Comparison of ENCODE assay signal across 17 mouse cellular contexts in the genomic region with DNA sequence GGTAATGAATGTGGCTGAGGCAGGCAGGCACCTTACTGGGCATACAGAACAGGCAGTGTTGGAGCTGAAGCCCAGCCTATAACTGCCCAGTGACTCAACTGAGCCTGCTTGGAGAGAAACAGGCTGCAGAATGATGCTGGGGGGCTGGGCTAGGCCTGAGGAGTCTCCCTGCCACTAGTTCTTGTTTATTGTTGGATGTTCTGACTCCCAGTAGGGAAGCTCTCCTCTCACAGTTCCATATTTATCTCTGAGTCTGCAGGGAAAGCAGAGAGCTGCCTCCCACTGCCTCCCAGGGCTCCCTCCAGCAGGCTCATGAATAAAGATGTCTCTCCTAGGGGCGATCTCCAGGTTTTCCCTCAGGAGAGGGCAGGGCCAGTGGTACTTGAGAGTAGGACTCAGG.
DNase-seq lines count a peak whose midpoint lies in the region; ATAC-seq lines count a peak whose summit lies in the region.
"Had no signal": no experiment of that assay in that cellular context is flagged by ENCODE, and none has a peak within 500 bp of the region (broad histone marks: within the 10 kb centered on the region; RNA-seq: fewer than 3 reads in every experiment).

No protein-coding gene starts in this region.

- H3K27me3 ChIP-seq in hindbrain, embryonic 15.5 days: no peaks in the 10 kb centered on the region
- no peaks in the 10 kb centered on the region for H3K27me3 ChIP-seq in hindbrain, embryonic 11.5 days (ENCODE audit: control insufficient read depth, insufficient read depth, low read length)
- H3K27me3 ChIP-seq in limb, embryonic 10.5 days (ENCODE audit: low read depth, poor library complexity, severe bottlenecking): no peaks in the 10 kb centered on the region
- H3K27me3 ChIP-seq: heart, embryonic 13.5 days; limb, embryonic 12.5 days had no signal

- ATAC-seq in hindbrain, embryonic 15.5 days (ENCODE audit: low FRiP score, low read depth): 0 out of 2 replicates have a peak, but pooled peaks have one; percentile 21
- no peak for ATAC-seq in hindbrain, embryonic 11.5 days (ENCODE audit: low FRiP score)
- ATAC-seq: hindbrain, embryonic 16.5 days had no signal

- H3K4me3 ChIP-seq in hindbrain, embryonic 15.5 days: no peak overlapping the region
- H3K4me3 ChIP-seq in hindbrain, embryonic 11.5 days (ENCODE audit: low read depth, low read length): no peak overlapping the region
- no peak overlapping the region for H3K4me3 ChIP-seq in limb, embryonic 10.5 days
- H3K4me3 ChIP-seq: heart, embryonic 13.5 days; limb, embryonic 12.5 days had no signal

- no peaks in the 10 kb centered on the region for H3K9me3 ChIP-seq in hindbrain, embryonic 15.5 days
- no peaks in the 10 kb centered on the region for H3K9me3 ChIP-seq in hindbrain, embryonic 11.5 days (ENCODE audit: control insufficient read depth, low read length)
- H3K9me3 ChIP-seq in limb, embryonic 10.5 days (replicated peaks): no peaks in the 10 kb centered on the region
- H3K9me3 ChIP-seq: G1E; heart, embryonic 13.5 days; limb, embryonic 12.5 days had no signal

- H3K36me3 ChIP-seq in hindbrain, embryonic 15.5 days: no peaks in the 10 kb centered on the region
- H3K36me3 ChIP-seq in hindbrain, embryonic 11.5 days (ENCODE audit: control insufficient read depth, insufficient read depth, low read length): no peaks in the 10 kb centered on the region
- no peaks in the 10 kb centered on the region for H3K36me3 ChIP-seq in limb, embryonic 10.5 days
- H3K36me3 ChIP-seq: G1E; heart, embryonic 13.5 days; limb, embryonic 12.5 days had no signal

- H3K4me2 ChIP-seq in hindbrain, embryonic 15.5 days: no peak overlapping the region
- H3K4me2 ChIP-seq in hindbrain, embryonic 11.5 days (replicated peaks; ENCODE audit: low read depth, low read length): no peak overlapping the region
- H3K4me2 ChIP-seq: heart, embryonic 13.5 days; limb, embryonic 12.5 days had no signal

- no peak for DNase-seq in hindbrain, embryonic 11.5 days (ENCODE audit: low spot score)
- DNase-seq in brain, adult 2 months (ENCODE audit: low read depth, low spot score): peak; percentile 90
- peak; percentile 49 for DNase-seq in layer of hippocampus, adult 9-11 months
- peak; percentile 75 to 77 for DNase-seq in right cerebral cortex, adult 2 months (ENCODE audit: low spot score in 2 of 2)
- no peak for DNase-seq in embryo, embryonic 10.5 days (ENCODE audit: low spot score)
- DNase-seq in limb, embryonic 10.5 days (ENCODE audit: low spot score): no peak
- no peak for DNase-seq in thymus, adult 18-20 months
- DNase-seq: B cell, adult 2 months; cerebellum, adult 8-10 months; gastrocnemius, postnatal 36 days; kidney, adult 8-10 months had no signal

- no peak overlapping the region for H3K9ac ChIP-seq in hindbrain, embryonic 15.5 days
- no peak overlapping the region for H3K9ac ChIP-seq in hindbrain, embryonic 11.5 days (ENCODE audit: low read depth, low read length)
- H3K9ac ChIP-seq: heart, embryonic 13.5 days; limb, embryonic 12.5 days had no signal

- H3K27ac ChIP-seq in hindbrain, embryonic 15.5 days (replicated peaks): no peak overlapping the region
- no peak overlapping the region for H3K27ac ChIP-seq in hindbrain, embryonic 11.5 days (ENCODE audit: low read depth, low read length)
- H3K27ac ChIP-seq in limb, embryonic 10.5 days: no peak overlapping the region
- H3K27ac ChIP-seq: heart, embryonic 13.5 days; limb, embryonic 12.5 days; macrophage had no signal

- 0% methylated on average over 1 of the region's 1 CpGs for WGBS in hindbrain, embryonic 15.5 days
- 6% methylated on average over 1 of the region's 1 CpGs for WGBS in hindbrain, embryonic 11.5 days
- WGBS in limb, embryonic 10.5 days: 15% methylated on average over 1 of the region's 1 CpGs

- H3K4me1 ChIP-seq in hindbrain, embryonic 15.5 days (replicated peaks): no peaks in the 10 kb centered on the region; the same call in 1 of the 2 replicates
- H3K4me1 ChIP-seq in hindbrain, embryonic 11.5 days (replicated peaks; ENCODE audit: control insufficient read depth, insufficient read depth, low read length): no peaks in the 10 kb centered on the region
- H3K4me1 ChIP-seq in limb, embryonic 10.5 days: 0 out of 2 replicates have a peak, but pooled peaks cover 3% of the 10 kb centered on the region
- H3K4me1 ChIP-seq: heart, embryonic 13.5 days had no signal

Comparison
In these comparisons a context has a peak if more than half of its experiments do, and no peak if none do; other contexts are left out.
1. DNase-seq: peak in brain, adult 2 months (single experiment), layer of hippocampus, adult 9-11 months (single experiment) and right cerebral cortex, adult 2 months (2 of 2); none in hindbrain, embryonic 11.5 days (single experiment), embryo, embryonic 10.5 days (single experiment), limb, embryonic 10.5 days (single experiment) and thymus, adult 18-20 months (0 of 2).